Mouse (Mus musculus): Measurements from ENCODE around the gene Tmem151b.

- no peak for TF ChIP-seq CTCF (conservative IDR thresholded peaks at IDR 0.05; ENCODE audit: low read length)
- no peak for TF ChIP-seq POU5F1 (IDR thresholded peaks at IDR 0.05; ENCODE audit: borderline replicate concordance, low read length)
- TF ChIP-seq NANOG (IDR thresholded peaks at IDR 0.05; ENCODE audit: borderline replicate concordance, low read length) = no peak
These were observed 4.9 kb upstream of the Tmem151b start for GRCm38 (mm10) chr17:45554420-45554819.
